Mouse (Mus musculus): Measurements from ENCODE around the gene Sytl2. TPM values are rescaled to one million over a fixed set of nuclear protein-coding genes. Genes with fewer than 3 reads are reported as not detected.

The Sytl2 gene
- total and polyA plus RNA-seq, 3 experiments: not detected

DNA sequence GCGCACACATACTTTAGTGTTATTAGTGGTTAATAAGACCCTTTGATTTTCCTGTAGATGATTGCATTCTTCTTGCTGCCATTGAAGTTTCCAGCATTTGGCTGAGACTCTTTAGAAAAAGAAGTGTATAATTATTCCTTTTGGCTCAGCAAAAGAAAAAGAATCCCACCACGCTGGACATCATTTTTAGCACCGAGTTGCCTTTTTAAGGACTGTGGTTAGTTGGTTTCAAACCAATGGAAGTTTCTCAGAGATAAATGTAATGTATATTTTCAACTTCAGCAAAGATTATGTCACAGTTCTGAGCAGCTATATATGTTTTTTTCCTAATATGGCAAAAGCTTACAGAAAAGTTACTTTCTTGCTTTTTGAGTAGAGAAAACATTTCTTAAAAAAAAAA lies 32.8 kb downstream of the Sytl2 start:
- no peaks in the 10 kb centered on the region for H3K4me1 ChIP-seq (ENCODE audit: control insufficient read depth in 1 of 2, insufficient read depth in 2 of 2, low read length in 2 of 2)
- H3K27me3 ChIP-seq (ENCODE audit: control insufficient read depth in 1 of 2, insufficient read depth in 2 of 2, low read length in 2 of 2): peaks cover 2 to 3% of the 10 kb centered on the region in 2 experiments; a peak in 1 of 4 replicates
- no peak for DNase-seq (ENCODE audit: low read depth, low spot score)
- H3K9ac ChIP-seq (ENCODE audit: control insufficient read depth, low read depth, low read length, poor library complexity, severe bottlenecking): no peak overlapping the region
- H3K36me3 ChIP-seq (ENCODE audit: control insufficient read depth in 1 of 2, insufficient read depth in 2 of 2, low read length in 2 of 2): no peaks in the 10 kb centered on the region
- no peak overlapping the region for H3K27ac ChIP-seq (ENCODE audit: control insufficient read depth, low read depth, low read length)
- no peak overlapping the region for H3K4me3 ChIP-seq (ENCODE audit: control insufficient read depth in 1 of 2, insufficient read depth in 1 of 2, low read depth in 2 of 2, low read length in 2 of 2)
- TF ChIP-seq POLR2AphosphoS2 (IDR thresholded peaks at IDR 0.05; ENCODE audit: low read length): no peak
- no peak for TF ChIP-seq GATA1 (IDR thresholded peaks at IDR 0.05; ENCODE audit: low read depth, low read length)
- TF ChIP-seq MYC (IDR thresholded peaks at IDR 0.05; ENCODE audit: low read depth, low read length): no peak
- TF ChIP-seq JUND (IDR thresholded peaks at IDR 0.05; ENCODE audit: low read depth, low read length): no peak
- no peak for TF ChIP-seq RAD21 (IDR thresholded peaks at IDR 0.05; ENCODE audit: low read depth, low read length)
- TF ChIP-seq CHD1 (IDR thresholded peaks at IDR 0.05; ENCODE audit: low read depth, low read length): no peak
- TF ChIP-seq POLR2A (IDR thresholded peaks at IDR 0.05; ENCODE audit: control insufficient read depth in 1 of 2, insufficient read depth in 1 of 2, low read depth in 1 of 2, low read length in 2 of 2, poor library complexity in 1 of 2): no peak
- no peak for TF ChIP-seq GABPA (IDR thresholded peaks at IDR 0.05; ENCODE audit: low read depth, low read length)
- TF ChIP-seq MEF2A (IDR thresholded peaks at IDR 0.05; ENCODE audit: extremely low read depth, insufficient replicate concordance, low read depth, low read length, poor library complexity, severe bottlenecking): no peak
- TF ChIP-seq ETS1 (IDR thresholded peaks at IDR 0.05; ENCODE audit: low read depth, low read length): no peak
- TF ChIP-seq MAFK (IDR thresholded peaks at IDR 0.05; ENCODE audit: borderline replicate concordance, low read depth, low read length): no peak
- no peak for TF ChIP-seq TAL1 (IDR thresholded peaks at IDR 0.05; ENCODE audit: low read length)
- H3K9me3 ChIP-seq (replicated peaks; ENCODE audit: insufficient read depth, low read length): no peaks in the 10 kb centered on the region
- H3K79me2 ChIP-seq (ENCODE audit: control insufficient read depth, insufficient read depth, low read length, poor library complexity): no peaks in the 10 kb centered on the region

GRCm38 (mm10) chr7:90335755-90336194 lies 33.7 kb downstream of the Sytl2 start:
- H3K79me2 ChIP-seq (ENCODE audit: control insufficient read depth, insufficient read depth, low read length, poor library complexity): no peaks in the 10 kb centered on the region
- no peaks in the 10 kb centered on the region for H3K36me3 ChIP-seq (ENCODE audit: control insufficient read depth in 1 of 2, insufficient read depth in 2 of 2, low read length in 2 of 2)
- no peak for TF ChIP-seq HCFC1 (IDR thresholded peaks at IDR 0.05; ENCODE audit: low read depth, low read length)
- TF ChIP-seq CHD1 (IDR thresholded peaks at IDR 0.05; ENCODE audit: low read depth, low read length): no peak
- no peak for TF ChIP-seq UBTF (IDR thresholded peaks at IDR 0.05; ENCODE audit: borderline replicate concordance, insufficient read depth, low read depth, low read length)
- H3K27ac ChIP-seq (ENCODE audit: control insufficient read depth, low read depth, low read length): no peak overlapping the region
- H3K9me3 ChIP-seq (replicated peaks; ENCODE audit: insufficient read depth, low read length): no peaks in the 10 kb centered on the region
- no peaks in the 10 kb centered on the region for H3K4me1 ChIP-seq (ENCODE audit: control insufficient read depth in 1 of 2, insufficient read depth in 2 of 2, low read length in 2 of 2)
- no peak overlapping the region for H3K9ac ChIP-seq (ENCODE audit: control insufficient read depth, low read depth, low read length, poor library complexity, severe bottlenecking)
- no peak for DNase-seq (ENCODE audit: low read depth, low spot score)
- peaks cover 2 to 3% of the 10 kb centered on the region in 2 experiments; a peak in 1 of 4 replicates for H3K27me3 ChIP-seq (ENCODE audit: control insufficient read depth in 1 of 2, insufficient read depth in 2 of 2, low read length in 2 of 2)
- no peak overlapping the region for H3K4me3 ChIP-seq (ENCODE audit: control insufficient read depth in 1 of 2, insufficient read depth in 1 of 2, low read depth in 2 of 2, low read length in 2 of 2)
